Mouse (Mus musculus) cerebellum, adult 2 months (tissue): ENCODE results near the gene Ddx54.

ENCODE experiments used
- CTCF ChIP-seq: fragments of 200-500 bp; IDR thresholded peaks from 2 replicates; pipeline ENCODE4 v1.5.1; 2011; ENCODE audit warnings: low read depth, mild to moderate bottlenecking, control low read depth, low read length, moderate library complexity, borderline replicate concordance; ENCODE audit not compliant: insufficient read depth
- POLR2A ChIP-seq: fragments of 200-500 bp; IDR thresholded peaks from 2 replicates; pipeline ENCODE4 v1.6.1; 2011; ENCODE audit warnings: low read length, control low read depth, borderline replicate concordance; ENCODE audit not compliant: insufficient read depth

GRCm38 (mm10) chr5:120607335-120607734 lies 5.2 kb upstream of the Ddx54 start:
- TF ChIP-seq POLR2A (no peak), CTCF (no peak)
